Mouse (Mus musculus) stomach, embryonic 14.5 days (tissue): ENCODE data around the gene Kank4. TPM values are rescaled to one million over a fixed set of nuclear protein-coding genes. Genes with fewer than 3 reads are reported as not detected.

Experiments used
- ATAC-seq: fragments of 200-750 bp; cut with Nextera tagmentation; 2 replicates; pipeline ENCODE4 v1.8.0; 2017; ENCODE audit warnings: low read depth, moderate TSS enrichment; ENCODE audit not compliant: insufficient number of reproducible peaks, insufficient read depth, low FRiP score
- H3K27ac ChIP-seq: fragments of 300-500 bp; sonication (generic); 2 replicates; pipeline ENCODE4 v1.5.1; 2014; ENCODE audit warnings: mild to moderate bottlenecking, low read length, moderate library complexity, mixed read lengths
- H3K27me3 ChIP-seq: fragments of 300-500 bp; sonication (generic); 2 replicates; pipeline ENCODE4 v1.6.1; 2014; ENCODE audit warnings: low read length, control low read depth, mixed read lengths; ENCODE audit not compliant: control insufficient read depth, insufficient read depth
- H3K36me3 ChIP-seq: fragments of 300-500 bp; sonication (generic); 2 replicates; pipeline ENCODE4 v1.6.1; 2014; ENCODE audit warnings: mild to moderate bottlenecking, control low read depth, low read length, moderate library complexity, mixed read lengths; ENCODE audit not compliant: control insufficient read depth, insufficient read depth
- H3K4me1 ChIP-seq: fragments of 300-500 bp; sonication (generic); 2 replicates; pipeline ENCODE4 v1.6.1; 2014; ENCODE audit warnings: low read length, control low read depth, mixed read lengths; ENCODE audit not compliant: control insufficient read depth, insufficient read depth
- H3K4me2 ChIP-seq: fragments of 300-500 bp; sonication (generic); replicated peaks from 2 replicates; pipeline ENCODE4 v1.6.1; 2014; ENCODE audit warnings: low read depth, low read length, control low read depth
- H3K4me3 ChIP-seq: fragments of 300-500 bp; sonication (generic); 2 replicates; pipeline ENCODE4 v1.5.1; 2014; ENCODE audit warnings: low read depth, low read length, control low read depth
- H3K9ac ChIP-seq: fragments of 300-500 bp; sonication (generic); replicated peaks from 2 replicates; pipeline ENCODE4 v1.6.1; 2014; ENCODE audit warnings: low read depth, mild to moderate bottlenecking, control low read depth, low read length, moderate library complexity, mixed read lengths
- H3K9me3 ChIP-seq: fragments of 300-500 bp; sonication (generic); 2 replicates; pipeline ENCODE4 v1.6.1; 2016; ENCODE audit warnings: low read depth, low read length, control low read depth; ENCODE audit not compliant: control insufficient read depth
- WGBS: fragments of 180-500 bp; shearing (Covaris S2); extraction: QIAGEN DNeasy Blood & Tissue Kit; methylation state at CpG from one replicate; pipeline ENCODE4 v1.1.7; 2014; 5-methylcytosine and 5-hydroxymethylcytosine counted together
- polyA plus RNA-seq: library from polyadenylated mRNA; unstranded; fragments of >200 nt; fragmentation: Nextera tagmentation; extraction: Ambion mirVana; gene quantifications from 2 replicates; pipeline ENCODE4 v1.2.1, GENCODE M21; 2014

Kank4 gene
- polyA plus RNA-seq, 1 experiment from 2014 or later = 4.1 TPM

DNA sequence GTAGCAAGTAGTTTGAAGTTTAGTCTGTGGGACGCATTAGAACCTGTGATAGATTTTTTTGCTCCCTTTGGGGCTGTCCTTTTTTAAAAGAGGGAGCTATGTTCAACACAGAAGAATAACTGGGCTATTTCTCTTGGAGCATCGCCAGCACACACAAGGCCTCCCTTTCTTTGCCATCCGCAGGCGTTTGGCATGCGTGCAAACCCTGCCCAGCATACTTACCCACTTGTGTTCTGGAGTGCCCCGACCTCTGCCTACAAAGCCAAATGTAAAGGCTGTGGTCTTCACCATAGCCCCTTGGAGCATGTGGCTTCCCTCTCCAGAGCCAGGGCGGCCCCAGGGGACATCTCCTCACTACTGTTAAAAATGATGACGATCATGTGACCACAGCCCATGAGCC is 16.5 kb downstream of the Kank4 start:
- no peak for ATAC-seq

GRCm38 (mm10) chr4:98796591-98797341 is 20.6 kb downstream of the Kank4 start:
- Histone ChIP-seq H3K9ac (no peak overlapping the region), H3K27me3 (no peaks in the 10 kb centered on the region), H3K4me1 (peaks cover 16% of the 10 kb centered on the region), H3K9me3 (no peaks in the 10 kb centered on the region), H3K4me2 (peak overlapping the region; percentile 28), H3K36me3 (no peaks in the 10 kb centered on the region), H3K4me3 (no peak overlapping the region), H3K27ac (peak overlapping the region; percentile 85)
- 44% methylated on average over 11 of the region's 11 CpGs for WGBS
- peak; percentile 43; the same call in 1 of the 2 replicates for ATAC-seq

More for the DNA sequence above, 16.5 kb downstream of the Kank4 start:
- Histone ChIP-seq H3K9me3 (no peaks in the 10 kb centered on the region), H3K36me3 (no peaks in the 10 kb centered on the region), H3K4me1 (peaks cover 16% of the 10 kb centered on the region), H3K4me2 (no peak overlapping the region), H3K27me3 (no peaks in the 10 kb centered on the region), H3K4me3 (no peak overlapping the region), H3K27ac (no peak overlapping the region), H3K9ac (no peak overlapping the region)
- WGBS = 84% methylated on average over 8 of the region's 8 CpGs

DNA sequence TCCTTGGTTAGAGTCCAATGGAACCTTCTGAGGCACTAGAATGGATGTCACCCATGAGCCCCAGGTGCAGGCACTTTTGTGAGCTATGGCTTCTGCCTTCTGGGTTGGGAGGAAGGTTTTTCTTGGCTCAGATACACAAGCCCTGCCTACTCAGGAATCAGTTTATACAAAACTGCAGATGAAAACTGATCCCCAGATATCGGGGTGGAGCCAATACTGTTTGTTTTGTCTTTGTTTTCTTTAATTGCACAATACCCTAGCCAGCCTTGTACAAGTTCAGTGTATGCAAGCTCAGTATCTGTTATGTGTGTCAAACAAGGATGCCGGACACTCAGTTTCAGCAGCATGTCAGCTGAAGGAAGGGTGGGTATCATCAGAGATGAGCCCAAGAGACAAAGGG is 22.1 kb downstream of the Kank4 start:
- Histone ChIP-seq H3K27me3 (no peaks in the 10 kb centered on the region), H3K4me1 (peaks cover 18% of the 10 kb centered on the region), H3K36me3 (no peaks in the 10 kb centered on the region), H3K4me2 (no peak overlapping the region), H3K9me3 (no peaks in the 10 kb centered on the region), H3K27ac (no peak overlapping the region), H3K9ac (no peak overlapping the region), H3K4me3 (no peak overlapping the region)
- 71% methylated on average over 2 of the region's 2 CpGs for WGBS
- no peak for ATAC-seq

- H3K9me3 ChIP-seq = no peaks in the 10 kb centered on the region
- 93% methylated on average over 9 of the region's 9 CpGs for WGBS
- ATAC-seq = no peak
- no peak overlapping the region for H3K27ac ChIP-seq
- no peak overlapping the region for H3K4me3 ChIP-seq
- H3K4me1 ChIP-seq = peaks cover 25% of the 10 kb centered on the region
- H3K4me2 ChIP-seq = no peak overlapping the region
- H3K9ac ChIP-seq = no peak overlapping the region
- H3K27me3 ChIP-seq = no peaks in the 10 kb centered on the region
- no peaks in the 10 kb centered on the region for H3K36me3 ChIP-seq
These were observed 23.9 kb downstream of the Kank4 start for GRCm38 (mm10) chr4:98793486-98793885.

DNA sequence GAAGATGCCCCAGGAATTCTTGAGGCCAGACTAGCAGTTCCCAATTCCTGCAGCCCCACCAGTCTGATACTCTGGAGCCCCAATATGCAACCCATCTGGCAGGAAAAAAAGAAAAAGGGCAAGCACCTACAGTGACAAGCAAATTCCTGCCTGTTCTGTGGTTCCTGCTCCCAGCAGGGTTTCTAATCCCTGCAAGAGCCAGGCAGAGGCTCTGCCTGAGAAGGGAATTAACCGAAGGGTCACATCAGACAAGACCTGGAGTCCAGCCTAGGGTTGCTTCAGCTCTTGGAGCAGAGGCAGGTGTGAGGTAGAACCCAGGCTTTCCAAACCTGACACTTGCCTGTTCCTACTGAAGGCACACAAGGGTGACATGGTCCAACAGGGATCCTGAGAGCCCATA is 26.6 kb downstream of the Kank4 start:
- Histone ChIP-seq H3K9me3 (no peaks in the 10 kb centered on the region), H3K36me3 (no peaks in the 10 kb centered on the region), H3K9ac (no peak overlapping the region), H3K4me2 (no peak overlapping the region), H3K4me3 (no peak overlapping the region), H3K27ac (no peak overlapping the region; the same call in 1 of the 2 replicates), H3K27me3 (no peaks in the 10 kb centered on the region), H3K4me1 (peaks cover 9% of the 10 kb centered on the region; the same call in 1 of the 2 replicates)
- WGBS = 76% methylated on average over 1 of the region's 1 CpGs
- no peak for ATAC-seq

GRCm38 (mm10) chr4:98789861-98790311 is 27.5 kb downstream of the Kank4 start:
- peak; percentile 38; the same call in 1 of the 2 replicates for ATAC-seq
- peaks cover 9% of the 10 kb centered on the region; the same call in 1 of the 2 replicates for H3K4me1 ChIP-seq
- H3K4me2 ChIP-seq = peak overlapping the region; percentile 37
- H3K27me3 ChIP-seq = no peaks in the 10 kb centered on the region
- H3K4me3 ChIP-seq = peak overlapping the region; percentile 9; the same call in 1 of the 2 replicates
- WGBS = 2% methylated on average over 10 of the region's 10 CpGs
- H3K36me3 ChIP-seq = no peaks in the 10 kb centered on the region
- no peaks in the 10 kb centered on the region for H3K9me3 ChIP-seq
- peak overlapping the region; percentile 68 for H3K27ac ChIP-seq
- no peak overlapping the region for H3K9ac ChIP-seq

DNA sequence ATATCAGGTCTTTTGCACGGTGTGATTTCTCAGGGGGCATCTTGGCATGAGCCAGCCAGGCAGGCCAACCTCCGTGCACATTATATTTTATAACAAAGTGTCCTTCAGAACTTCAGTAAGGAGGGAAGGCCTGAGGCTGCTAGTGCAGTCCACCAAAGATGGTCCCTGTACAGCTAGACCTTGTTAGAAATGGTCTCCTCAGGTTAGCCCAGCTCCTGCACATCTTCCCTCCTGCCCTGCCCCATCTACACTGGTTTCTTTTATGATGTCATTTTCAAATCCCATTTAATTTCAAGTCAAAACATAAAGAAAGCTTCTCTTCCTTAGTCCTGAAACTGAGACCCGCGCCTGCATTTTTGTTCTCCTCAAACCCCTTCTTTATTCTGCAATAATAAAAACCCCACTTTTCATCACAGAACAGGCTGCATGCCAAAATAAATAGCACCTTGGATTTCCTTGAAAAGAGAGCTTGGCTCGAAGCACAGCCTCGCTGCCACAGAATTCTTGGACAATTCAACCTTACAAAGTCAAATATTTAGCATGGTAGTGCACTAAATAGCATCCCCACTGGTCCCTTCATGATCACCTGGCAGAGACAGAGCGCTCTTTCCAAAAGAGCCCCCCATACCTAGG is 28.1 kb downstream of the Kank4 start:
- H3K9ac ChIP-seq = no peak overlapping the region
- ATAC-seq = peak; percentile 50; the same call in 1 of the 2 replicates
- WGBS = 49% methylated on average over 7 of the region's 7 CpGs

DNA sequence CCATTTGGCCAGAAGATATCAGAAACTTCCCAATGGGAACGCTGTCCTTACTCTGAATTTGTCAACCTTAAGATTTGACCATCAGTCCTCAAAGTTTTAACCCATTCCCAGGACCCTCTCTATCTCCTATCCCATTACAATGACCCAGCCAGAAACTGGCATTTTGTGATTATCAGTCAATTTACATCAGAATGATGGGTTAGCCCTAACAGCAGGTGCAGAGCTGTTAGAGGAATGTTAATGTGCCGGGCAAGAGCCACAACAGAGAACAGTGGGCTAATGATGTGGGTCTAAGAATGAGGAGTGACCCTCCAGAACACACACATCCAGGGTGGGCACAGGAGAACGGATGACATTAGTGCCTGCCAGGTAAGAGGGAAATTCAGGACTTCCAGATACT is 31.1 kb downstream of the Kank4 start:
- Histone ChIP-seq H3K36me3 (no peaks in the 10 kb centered on the region), H3K27me3 (no peaks in the 10 kb centered on the region), H3K4me1 (peaks cover 9% of the 10 kb centered on the region; the same call in 1 of the 2 replicates), H3K27ac (no peak overlapping the region), H3K4me2 (no peak overlapping the region), H3K4me3 (no peak overlapping the region), H3K9ac (no peak overlapping the region), H3K9me3 (no peaks in the 10 kb centered on the region)
- no peak for ATAC-seq
- WGBS = 48% methylated on average over 3 of the region's 3 CpGs

More for the DNA sequence above, 28.1 kb downstream of the Kank4 start:
- H3K27me3 ChIP-seq = no peaks in the 10 kb centered on the region
- H3K4me1 ChIP-seq = peaks cover 9% of the 10 kb centered on the region; the same call in 1 of the 2 replicates
- no peaks in the 10 kb centered on the region for H3K9me3 ChIP-seq
- H3K4me3 ChIP-seq = 0 out of 2 replicates have a peak overlapping the region, but pooled peaks have one; percentile 9
- H3K27ac ChIP-seq = peak overlapping the region; percentile 59; the same call in 1 of the 2 replicates
- no peaks in the 10 kb centered on the region for H3K36me3 ChIP-seq
- H3K4me2 ChIP-seq = peak overlapping the region; percentile 37
